Mouse (Mus musculus): ENCODE measurements around the gene Agtrap.
A peak's percentile ranks its signal among the peaks of the same experiment; 100 is the strongest.
"Not testable (repeated sequence)": the region's sequence is repeated elsewhere in the genome, so short reads cannot be mapped to it uniquely, and the experiment has no call there.

Gene Agtrap

GRCm38 (mm10) chr4:148087907-148088527, at the start of gene Agtrap:
Agtrap (minus strand) TSS chr4:148088031.
- DNase-seq (ENCODE audit: low spot score): peak; percentile 91

GRCm38 (mm10) chr4:148137503-148137902, 49.7 kb upstream of the Agtrap start:
- DNase-seq (ENCODE audit: low spot score): no peak

GRCm38 (mm10) chr4:148134988-148135387, 47.2 kb upstream of the Agtrap start:
- DNase-seq (ENCODE audit: low spot score): no peak

GRCm38 (mm10) chr4:148131497-148132081, 43.8 kb upstream of the Agtrap start:
- DNase-seq (ENCODE audit: low spot score): peak; percentile 48

- peak; percentile 62 for DNase-seq (ENCODE audit: low spot score)
Measured at GRCm38 (mm10) chr4:148130561-148131413, 43.0 kb upstream of the Agtrap start, which contains the start of gene Draxin. Draxin (minus strand) TSS chr4:148130698.

GRCm38 (mm10) chr4:148130133-148130532, 42.3 kb upstream of the Agtrap start, which contains the start of gene Mad2l2:
Mad2l2 (plus strand) TSS chr4:148130384.
- peak; percentile 17 for DNase-seq (ENCODE audit: low spot score)

- no peak for DNase-seq (ENCODE audit: low spot score)
Measured at GRCm38 (mm10) chr4:148128672-148129071, 40.8 kb upstream of the Agtrap start.

- no peak for DNase-seq (ENCODE audit: low spot score)
Measured at GRCm38 (mm10) chr4:148128241-148128640, 40.4 kb upstream of the Agtrap start.

- DNase-seq (ENCODE audit: low spot score): no peak
Measured at GRCm38 (mm10) chr4:148122694-148123066, 34.8 kb upstream of the Agtrap start.

GRCm38 (mm10) chr4:148121982-148122693, 34.3 kb upstream of the Agtrap start:
- DNase-seq (ENCODE audit: low spot score): no peak

GRCm38 (mm10) chr4:148121362-148121761, 33.5 kb upstream of the Agtrap start:
- no peak for DNase-seq (ENCODE audit: low spot score)

- no peak for DNase-seq (ENCODE audit: low spot score)
Measured at GRCm38 (mm10) chr4:148120555-148120954, 32.7 kb upstream of the Agtrap start.

- DNase-seq (ENCODE audit: low spot score): not testable (repeated sequence)
Measured at GRCm38 (mm10) chr4:148119578-148119977, 31.7 kb upstream of the Agtrap start.

GRCm38 (mm10) chr4:148117392-148117791, 29.6 kb upstream of the Agtrap start:
- DNase-seq (ENCODE audit: low spot score): no peak

- DNase-seq (ENCODE audit: low spot score): no peak
Measured at GRCm38 (mm10) chr4:148116657-148117056, 28.8 kb upstream of the Agtrap start.

- no peak for DNase-seq (ENCODE audit: low spot score)
Measured at GRCm38 (mm10) chr4:148115467-148115866, 27.6 kb upstream of the Agtrap start.

- DNase-seq (ENCODE audit: low spot score): peak; percentile 76
Measured at GRCm38 (mm10) chr4:148114758-148115391, 27.0 kb upstream of the Agtrap start.

- no peak for DNase-seq (ENCODE audit: low spot score)
Measured at GRCm38 (mm10) chr4:148112519-148112918, 24.7 kb upstream of the Agtrap start.

GRCm38 (mm10) chr4:148109215-148109614, 21.4 kb upstream of the Agtrap start:
- DNase-seq (ENCODE audit: low spot score): no peak

GRCm38 (mm10) chr4:148108565-148109100, 20.8 kb upstream of the Agtrap start:
- DNase-seq (ENCODE audit: low spot score): no peak

GRCm38 (mm10) chr4:148107621-148108291, 19.9 kb upstream of the Agtrap start:
- DNase-seq (ENCODE audit: low spot score): no peak

All from yolk sac, embryonic 10.5 days (tissue).